Mouse (Mus musculus) lung, adult 18-20 months (tissue): ENCODE data around the gene Flot1.
A peak's percentile ranks its signal among the peaks of the same experiment; 100 is the strongest.

Experiments
- DNase-seq, 2 experiments: peaks; one replicate each; pipeline ENCODE4 v3.0.0; 2022; ENCODE audit warnings: mixed read lengths in 2 of 2

The Flot1 gene

GRCm38 (mm10) chr17:35812307-35812706 lies 10.7 kb upstream of the Flot1 start:
- DNase-seq = no peak

GRCm38 (mm10) chr17:35812736-35813135 lies 10.3 kb upstream of the Flot1 start:
- peak in 1 of 2 experiments; percentile 46 for DNase-seq

GRCm38 (mm10) chr17:35813245-35813647 lies 9.8 kb upstream of the Flot1 start:
- DNase-seq = peak; percentile 98 to 99

- no peak for DNase-seq
Observed at GRCm38 (mm10) chr17:35813653-35814052, 9.4 kb upstream of the Flot1 start.

GRCm38 (mm10) chr17:35814678-35815077 lies 8.4 kb upstream of the Flot1 start:
- DNase-seq = no peak

GRCm38 (mm10) chr17:35815836-35816235 lies 7.2 kb upstream of the Flot1 start:
- no peak for DNase-seq

- DNase-seq = no peak
Observed at GRCm38 (mm10) chr17:35816686-35817085, 6.3 kb upstream of the Flot1 start.

DNA sequence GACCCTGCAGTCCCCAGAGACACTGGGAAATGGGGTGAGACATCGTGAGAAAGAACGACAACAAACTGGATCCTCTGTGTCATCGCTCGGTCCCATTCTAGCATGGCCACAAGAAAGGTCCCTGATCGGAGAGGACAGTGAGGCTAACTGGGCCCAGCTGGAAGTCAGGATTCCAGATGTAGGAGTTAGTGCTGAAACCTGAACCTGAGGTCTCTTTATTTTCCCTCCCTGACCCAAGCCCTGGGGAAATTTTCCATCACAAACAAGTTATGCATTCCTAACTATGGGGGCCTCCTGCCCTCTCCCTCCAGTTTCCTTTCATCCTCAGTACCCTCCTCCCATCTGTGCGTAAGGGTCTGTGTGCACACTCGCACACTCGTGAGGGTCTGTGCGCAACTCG lies 5.8 kb upstream of the Flot1 start:
- DNase-seq = no peak

GRCm38 (mm10) chr17:35820111-35820510 lies 2.9 kb upstream of the Flot1 start:
- no peak for DNase-seq

DNA sequence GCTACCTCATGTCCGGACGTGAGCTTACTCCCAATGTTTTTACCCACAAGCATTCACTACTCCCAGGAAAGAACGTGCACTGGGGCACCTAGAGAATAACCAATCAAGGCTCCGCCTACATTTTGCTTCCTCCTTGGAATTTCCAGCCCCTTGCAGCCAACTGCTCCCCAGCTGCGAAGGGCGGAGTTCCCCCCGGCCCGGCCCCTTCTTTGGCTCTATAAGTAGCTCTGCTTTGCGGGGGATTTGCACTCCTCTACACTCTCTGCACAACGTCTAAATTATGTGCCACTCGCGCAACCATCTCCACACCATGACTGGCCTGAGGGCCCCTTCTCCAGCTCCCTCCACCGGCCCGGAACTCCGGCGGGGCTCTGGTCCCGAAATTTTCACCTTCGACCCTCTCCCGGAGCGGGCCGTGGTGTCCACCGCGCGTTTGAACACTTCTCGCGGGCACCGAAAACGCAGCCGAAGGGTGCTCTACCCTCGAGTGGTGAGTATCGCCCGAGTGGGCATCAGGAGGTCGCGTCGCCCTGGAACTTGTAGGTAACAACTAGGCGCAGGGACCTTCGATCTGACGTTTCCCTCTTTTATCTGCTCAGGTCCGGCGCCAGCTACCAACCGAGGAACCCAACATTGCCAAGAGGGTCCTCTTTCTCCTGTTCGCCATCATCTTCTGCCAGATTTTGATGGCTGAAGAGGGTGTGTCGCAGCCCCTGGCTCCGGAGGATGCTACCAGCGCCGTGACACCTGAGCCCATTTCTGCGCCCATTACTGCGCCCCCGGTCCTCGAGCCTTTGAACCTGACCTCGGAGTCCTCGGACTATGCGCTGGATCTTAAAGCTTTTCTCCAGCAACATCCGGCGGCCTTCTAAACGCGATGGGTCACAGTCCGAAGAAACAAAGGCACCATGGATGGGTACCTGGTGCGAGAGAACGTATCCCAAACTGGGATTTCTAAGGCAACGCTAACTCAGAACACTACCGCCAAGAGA lies 1.3 kb upstream of the Flot1 start, which contains the start of gene Ier3:
TSS of gene Ier3 (plus strand) at position 246 of the 992 bp plus-strand sequence.
- peak; percentile 95 to 97 for DNase-seq

DNA sequence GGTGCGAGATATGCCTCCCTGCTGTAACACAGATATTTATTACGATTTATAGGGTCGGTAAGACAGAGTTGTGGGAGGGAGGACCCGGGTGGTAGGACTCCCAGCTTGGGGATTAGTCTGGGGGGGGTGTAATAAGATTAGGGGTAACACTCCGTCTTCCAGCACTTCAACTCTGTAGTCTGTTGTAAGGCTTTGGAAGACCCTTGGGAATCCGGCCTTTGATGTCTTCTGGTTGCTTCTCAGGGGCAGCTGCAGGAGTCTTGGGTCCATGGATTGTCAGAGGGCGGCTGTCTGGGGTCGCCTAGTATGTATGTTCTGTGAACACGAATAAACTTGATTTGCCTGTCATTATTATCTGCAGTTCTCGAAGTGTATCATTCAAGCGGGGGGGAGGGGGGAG lies 466 bp upstream of the Flot1 start:
- no peak for DNase-seq

GRCm38 (mm10) chr17:35824402-35824801 lies 1.4 kb downstream of the Flot1 start:
- no peak for DNase-seq

DNA sequence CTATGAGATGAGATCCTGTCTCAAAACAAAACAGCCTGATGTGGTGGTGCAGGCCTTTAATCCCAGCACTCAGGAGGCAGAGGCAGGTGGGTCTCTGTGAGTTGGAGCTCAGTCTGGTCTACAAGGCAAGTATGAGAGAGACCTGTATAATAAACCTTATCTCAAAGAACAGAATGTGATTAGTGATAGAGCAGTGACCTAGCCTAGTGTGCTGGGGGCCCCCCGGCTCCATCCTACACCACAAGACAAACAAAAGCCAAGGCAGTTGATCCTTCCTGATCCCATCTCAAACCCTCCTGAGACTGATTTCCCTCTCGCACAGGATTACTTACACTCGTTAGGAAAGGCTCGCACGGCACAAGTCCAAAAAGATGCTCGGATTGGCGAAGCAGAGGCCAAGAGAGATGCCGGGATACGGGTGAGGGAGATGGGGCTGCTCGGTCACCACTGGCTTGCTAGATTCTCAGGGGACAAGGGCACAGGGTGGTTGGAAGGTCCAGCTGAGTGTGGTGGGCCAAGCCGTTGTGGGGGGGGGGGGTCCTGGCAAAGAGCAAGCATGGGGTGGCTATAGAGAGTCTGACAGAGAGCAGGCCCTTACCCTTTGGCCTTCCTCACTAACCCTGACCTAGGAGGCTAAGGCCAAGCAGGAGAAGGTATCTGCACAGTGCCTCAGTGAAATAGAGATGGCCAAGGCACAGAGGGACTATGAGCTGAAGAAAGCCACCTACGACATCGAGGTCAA lies 2.2 kb downstream of the Flot1 start:
- DNase-seq = no peak

DNA sequence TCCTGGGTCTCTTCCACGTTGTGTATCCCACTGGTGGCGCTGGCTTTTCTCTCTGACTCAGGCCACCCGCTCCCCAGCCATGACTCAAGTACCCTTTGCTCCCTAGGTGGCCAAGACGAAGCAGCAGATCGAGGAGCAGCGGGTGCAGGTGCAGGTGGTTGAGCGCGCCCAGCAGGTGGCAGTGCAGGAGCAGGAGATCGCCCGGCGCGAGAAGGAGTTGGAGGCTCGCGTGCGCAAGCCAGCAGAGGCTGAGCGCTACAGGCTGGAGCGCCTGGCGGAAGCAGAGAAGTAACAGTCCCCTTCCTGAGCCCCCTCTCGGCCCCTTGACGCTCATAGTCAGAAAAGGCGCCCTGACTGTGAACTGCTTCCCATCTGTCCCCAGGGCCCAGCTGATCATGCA lies 6.7 kb downstream of the Flot1 start:
- peak; percentile 87 to 89 for DNase-seq

DNA sequence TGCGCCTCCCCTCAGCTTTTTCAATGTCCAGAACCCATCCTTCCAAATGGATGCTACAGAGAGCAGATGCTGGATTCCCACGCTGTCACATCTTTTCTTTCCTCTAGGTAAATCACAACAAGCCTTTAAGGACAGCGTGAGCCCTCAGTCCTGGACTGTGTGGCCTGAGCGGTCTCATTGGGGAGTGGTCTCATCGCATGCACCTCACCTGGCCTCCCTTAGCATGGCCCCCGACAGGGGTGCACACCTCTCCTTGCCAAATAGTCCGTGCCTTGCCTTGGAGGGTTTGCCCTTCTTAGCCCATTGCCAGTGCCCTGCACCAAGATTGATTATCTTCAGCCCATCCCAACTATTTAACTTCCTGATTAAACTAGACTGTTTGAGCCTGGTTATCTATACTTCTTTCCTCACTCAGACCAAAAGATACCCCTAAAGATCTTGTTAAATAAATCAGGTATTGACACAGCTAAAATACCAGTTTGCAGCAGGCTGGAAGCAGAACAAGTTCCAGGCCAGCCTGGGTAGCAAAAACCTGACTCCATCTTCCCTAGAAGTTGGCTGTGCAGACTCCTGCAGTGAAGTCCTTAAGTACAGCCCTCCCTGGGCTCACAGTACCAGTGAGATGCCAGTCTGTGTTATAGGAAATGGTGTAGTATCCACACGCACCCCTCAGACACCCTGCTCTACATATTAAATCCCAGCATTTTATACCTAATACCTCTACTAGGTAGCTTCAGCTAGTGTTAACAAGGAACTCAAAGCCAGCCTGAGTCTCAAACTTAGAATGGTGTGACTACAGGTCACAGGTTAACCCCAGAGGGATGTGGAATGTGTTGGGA lies 9.6 kb downstream of the Flot1 start:
- DNase-seq = no peak

- no peak for DNase-seq
Observed at GRCm38 (mm10) chr17:35833239-35833751, 10.3 kb downstream of the Flot1 start.

DNA sequence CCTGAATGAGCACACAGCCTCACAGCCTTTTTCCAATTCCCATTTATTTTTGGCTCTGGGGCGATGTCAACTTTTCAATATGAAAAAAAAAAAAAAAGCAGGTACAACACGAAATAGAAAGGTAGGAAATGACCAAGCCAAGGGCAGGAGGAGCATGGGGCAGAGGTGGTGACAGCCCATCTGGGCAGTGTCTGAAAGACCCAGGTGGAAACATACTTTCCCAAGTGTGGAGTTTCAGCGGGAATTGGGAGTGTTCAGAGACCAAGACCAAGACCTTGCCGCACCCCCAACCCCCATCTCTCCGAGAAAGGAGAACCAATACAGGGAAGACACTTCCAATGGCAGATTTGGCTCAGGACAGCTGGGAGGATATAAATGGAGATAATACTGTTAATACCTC lies 10.9 kb downstream of the Flot1 start:
- DNase-seq = no peak

GRCm38 (mm10) chr17:35834696-35835422 lies 11.8 kb downstream of the Flot1 start:
- no peak for DNase-seq

DNA sequence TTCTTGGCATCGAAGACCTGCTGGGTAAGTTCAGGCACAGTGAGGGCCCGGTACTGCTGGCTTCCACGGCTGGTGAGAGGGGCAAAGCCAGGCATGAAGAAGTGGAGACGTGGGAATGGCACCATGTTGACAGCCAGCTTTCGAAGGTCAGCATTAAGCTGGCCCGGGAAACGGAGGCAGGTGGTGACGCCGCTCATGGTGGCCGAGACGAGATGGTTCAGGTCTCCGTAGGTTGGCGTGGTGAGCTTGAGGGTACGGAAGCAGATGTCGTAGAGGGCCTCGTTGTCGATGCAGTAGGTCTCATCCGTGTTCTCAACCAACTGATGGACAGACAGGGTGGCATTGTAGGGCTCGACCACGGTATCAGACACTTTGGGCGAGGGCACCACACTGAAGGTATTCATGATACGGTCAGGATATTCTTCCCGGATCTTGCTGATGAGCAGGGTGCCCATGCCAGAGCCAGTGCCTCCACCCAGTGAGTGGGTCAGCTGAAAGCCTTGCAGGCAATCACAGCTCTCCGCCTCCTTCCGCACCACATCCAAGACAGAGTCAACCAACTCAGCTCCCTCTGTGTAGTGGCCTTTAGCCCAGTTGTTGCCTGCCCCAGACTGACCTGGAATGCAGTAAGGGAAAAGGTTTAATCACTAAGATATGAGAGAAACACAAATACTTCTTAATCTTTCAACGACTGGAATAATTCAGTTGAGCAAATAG lies 12.6 kb downstream of the Flot1 start:
- no peak for DNase-seq

DNA sequence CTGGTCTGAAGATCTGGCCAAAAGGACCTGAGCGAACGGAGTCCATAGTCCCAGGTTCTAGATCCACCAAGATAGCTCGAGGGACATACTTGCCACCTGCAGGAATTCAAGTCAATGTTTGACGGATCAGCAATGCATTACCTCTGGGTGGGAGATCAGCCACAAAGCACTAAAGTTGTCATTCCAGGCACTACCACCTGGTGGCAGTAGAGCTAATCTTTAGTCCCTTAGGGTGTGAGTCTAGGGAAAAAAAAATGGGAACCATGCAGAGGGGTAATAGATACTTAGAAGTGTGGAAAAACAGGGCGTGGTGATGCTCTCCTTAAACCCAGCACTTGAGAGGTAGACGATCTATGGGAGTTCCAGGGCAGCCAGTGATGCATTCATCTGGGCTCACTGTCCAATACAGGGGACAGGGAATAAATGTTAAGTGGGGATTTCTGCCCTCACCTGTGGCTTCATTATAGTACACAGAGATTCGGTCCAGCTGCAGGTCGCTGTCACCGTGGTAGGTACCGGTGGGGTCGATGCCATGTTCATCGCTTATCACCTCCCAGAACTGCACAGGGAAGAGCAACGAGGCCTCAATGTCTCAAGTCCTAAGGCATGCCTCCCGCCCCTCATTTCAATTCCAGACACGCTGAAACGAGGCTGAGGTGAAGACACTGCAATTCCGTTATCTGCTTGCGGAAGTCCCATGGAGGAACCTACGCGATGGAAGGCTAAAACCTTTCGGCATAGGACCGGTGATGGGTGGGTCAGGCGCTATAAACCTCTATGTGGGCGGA lies 13.3 kb downstream of the Flot1 start:
- DNase-seq = peak; percentile 80 to 87
